Mouse (Mus musculus) G1E (cell line): ENCODE data around the gene Bak1.

Experiments used
- CTCF ChIP-seq: IDR thresholded peaks from 2 replicates; pipeline ENCODE4 v1.5.1; 2012; ENCODE audit warnings: low read depth, low read length, inconsistent platforms, mixed read lengths
- GATA1 ChIP-seq: IDR thresholded peaks from 2 replicates; pipeline ENCODE4 v1.6.1; 2012; ENCODE audit warnings: borderline replicate concordance, low read length, inconsistent platforms, mixed read lengths
- POLR2AphosphoS5 ChIP-seq: IDR thresholded peaks from 2 replicates; pipeline ENCODE4 v1.6.1; 2012; ENCODE audit warnings: low read depth, low read length, inconsistent platforms; ENCODE audit not compliant: insufficient replicate concordance
- TAL1 ChIP-seq: conservative IDR thresholded peaks from 2 replicates; pipeline ENCODE4 v1.6.1; 2012; ENCODE audit warnings: low read depth, low read length, inconsistent platforms, mixed read lengths

DNA sequence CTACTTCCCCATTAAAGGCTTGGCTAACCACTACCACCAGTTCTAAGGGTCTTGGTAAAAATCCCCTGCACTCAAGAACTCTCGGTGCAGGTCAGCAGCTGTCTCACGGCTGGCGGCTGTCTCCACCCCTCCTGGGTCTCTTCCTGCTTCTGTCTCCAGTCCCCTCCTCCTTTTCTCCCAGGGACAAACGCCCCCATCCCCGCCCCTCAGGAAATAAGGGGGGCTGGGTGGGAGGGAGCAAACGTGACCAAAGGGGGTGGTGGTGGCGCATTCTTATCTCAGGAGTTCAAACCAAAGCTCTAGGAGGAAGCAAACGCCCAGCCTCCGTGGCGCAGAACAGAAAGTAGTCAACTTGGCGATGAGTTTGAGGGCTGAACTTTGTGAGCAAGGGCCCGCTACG, 27.4 kb upstream of the Bak1 start:
- TF ChIP-seq CTCF, result no peak
- TF ChIP-seq POLR2AphosphoS5, result no peak
- no peak for TF ChIP-seq GATA1
- TF ChIP-seq TAL1, result no peak
